Mouse (Mus musculus) WW6 (cell line): ENCODE data around the gene Gprasp1.
"Not testable (repeated sequence)": the region's sequence is repeated elsewhere in the genome, so short reads cannot be mapped to it uniquely, and the experiment has no call there.

Source experiments
- DNase-seq: peaks from one replicate; pipeline ENCODE4 v3.0.0-alpha.2; 2013; ENCODE audit warnings: low read depth, low spot score

The Gprasp1 gene

GRCm38 (mm10) chrX:135742304-135743055 is at the start of gene Gprasp1, which contains the start of gene Armcx5:
Gprasp1 (plus strand) TSS chrX:135742733.
Armcx5 (plus strand) TSS chrX:135742733.
- peak; percentile 55 for DNase-seq

GRCm38 (mm10) chrX:135693633-135694032 is 48.9 kb upstream of the Gprasp1 start, which contains the start of gene Tcp11x2:
Tcp11x2 (minus strand) TSS chrX:135693790.
- no peak for DNase-seq

DNA sequence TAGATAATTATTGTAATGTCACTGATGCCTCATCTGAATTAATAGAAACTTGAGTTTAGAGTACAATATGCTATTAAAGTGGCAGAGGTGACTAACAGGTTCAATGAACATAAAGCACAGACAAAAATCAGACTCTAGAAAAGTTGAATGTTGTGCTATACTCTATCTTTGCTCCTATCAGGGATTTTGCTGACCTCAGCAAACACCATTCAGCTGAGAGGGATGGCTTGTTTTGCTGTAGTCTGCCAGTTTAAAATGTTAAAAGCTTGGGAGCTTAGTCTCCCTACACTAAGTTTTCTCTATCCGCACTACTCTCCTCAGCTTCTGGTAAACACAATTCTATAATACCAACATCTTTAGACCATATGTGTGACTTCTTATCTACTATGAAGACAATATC is 39.4 kb upstream of the Gprasp1 start:
- DNase-seq: no peak

DNA sequence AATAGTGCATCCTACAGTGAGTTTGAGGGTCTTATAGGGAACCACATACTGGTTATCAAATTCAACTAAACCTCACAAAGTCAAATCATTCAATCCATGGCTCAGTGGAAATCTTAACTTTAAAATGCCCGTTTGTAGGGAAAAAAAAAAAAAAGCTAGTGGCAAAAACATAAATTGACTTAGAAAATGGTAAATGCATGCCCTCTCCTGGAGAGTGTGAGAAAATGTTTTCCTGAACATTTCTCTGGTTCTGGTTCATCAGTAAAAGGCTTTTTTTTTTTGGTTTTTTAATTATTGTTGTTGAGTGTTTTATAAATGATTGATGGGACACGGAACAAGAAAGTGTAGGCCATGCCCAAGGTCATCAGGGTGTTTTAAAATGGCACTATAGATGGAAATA is 38.2 kb upstream of the Gprasp1 start:
- no peak for DNase-seq

DNA sequence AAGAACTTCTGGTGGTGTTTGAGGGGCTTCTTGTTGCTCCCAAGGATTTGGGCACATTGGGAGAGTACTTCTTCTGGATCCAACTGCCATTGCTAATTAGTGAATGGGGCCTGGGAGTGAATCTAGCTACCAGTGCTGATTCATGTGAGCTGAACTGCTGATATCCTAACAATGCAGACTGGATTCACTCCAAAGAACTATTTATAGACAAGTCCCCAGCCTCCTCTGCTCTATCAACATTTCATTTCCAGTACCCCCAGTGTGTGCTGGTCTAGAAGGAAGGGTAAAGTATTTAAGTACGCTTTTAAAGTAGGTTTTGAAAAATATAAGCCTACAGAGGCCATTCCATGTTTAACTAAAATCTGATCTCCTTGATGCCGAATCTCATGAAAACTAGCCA is 29.7 kb upstream of the Gprasp1 start:
- no peak for DNase-seq

DNA sequence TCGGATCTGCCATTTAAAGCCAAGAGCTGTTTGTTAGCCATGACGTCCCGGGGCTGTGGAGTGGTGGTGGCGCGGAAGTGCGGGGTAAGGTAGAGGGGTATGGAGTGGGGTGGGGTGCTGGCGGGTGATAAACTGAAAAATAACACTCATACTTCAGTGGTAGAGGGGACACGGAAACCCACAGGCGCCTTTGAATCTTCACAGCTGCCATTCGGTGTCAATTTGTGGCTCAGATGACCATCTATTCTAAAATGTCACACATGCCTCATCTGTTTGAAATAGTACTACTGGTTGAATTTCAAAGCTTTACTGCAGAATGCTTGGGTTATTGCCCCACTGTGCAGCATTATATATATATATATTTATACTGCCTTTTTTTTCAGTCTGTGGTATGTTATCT is 17.4 kb upstream of the Gprasp1 start, which contains the start of gene Tmsb15a:
Gene Tmsb15a (minus strand): TSS at position 101 of the 400 bp plus-strand sequence.
- DNase-seq: no peak

DNA sequence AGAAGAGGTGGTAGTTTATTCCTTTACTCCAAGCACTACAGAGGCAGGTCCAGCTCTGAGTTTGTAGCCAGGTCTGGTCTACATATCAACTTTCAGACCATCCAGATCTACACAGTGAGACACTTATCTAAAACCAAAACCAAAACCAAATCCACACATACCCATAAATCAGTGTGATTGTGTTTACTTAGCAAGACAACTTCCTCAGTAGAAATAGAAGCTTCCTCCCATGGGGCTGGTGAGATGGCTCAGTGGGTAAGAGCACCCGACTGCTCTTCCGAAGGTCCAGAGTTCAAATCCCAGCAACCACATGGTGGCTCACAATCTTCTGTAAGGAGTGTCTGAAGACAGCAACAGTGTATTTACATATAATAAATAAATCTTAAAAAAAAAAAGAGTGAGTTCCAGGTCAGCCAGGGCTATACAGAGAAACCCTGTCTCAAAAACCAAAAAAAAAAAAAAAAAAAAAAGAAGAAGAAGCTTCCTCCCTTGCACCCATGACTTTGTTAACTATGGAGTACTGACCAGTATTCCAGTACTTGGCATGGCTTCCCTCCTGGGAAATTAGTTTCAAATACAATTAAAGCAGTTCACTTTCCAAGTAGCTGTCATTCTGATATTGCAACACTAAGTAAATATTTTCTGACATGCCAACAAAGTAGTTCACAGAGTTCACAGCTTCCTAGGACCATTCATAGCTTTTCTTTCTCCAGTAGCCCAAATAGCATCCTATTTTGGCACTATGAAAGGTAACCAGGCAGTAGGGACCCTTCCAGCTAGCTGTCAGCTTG is 3.6 kb upstream of the Gprasp1 start:
- no peak for DNase-seq

- DNase-seq: no peak
Observed at GRCm38 (mm10) chrX:135743056-135743355, 473 bp downstream of the Gprasp1 start.

DNA sequence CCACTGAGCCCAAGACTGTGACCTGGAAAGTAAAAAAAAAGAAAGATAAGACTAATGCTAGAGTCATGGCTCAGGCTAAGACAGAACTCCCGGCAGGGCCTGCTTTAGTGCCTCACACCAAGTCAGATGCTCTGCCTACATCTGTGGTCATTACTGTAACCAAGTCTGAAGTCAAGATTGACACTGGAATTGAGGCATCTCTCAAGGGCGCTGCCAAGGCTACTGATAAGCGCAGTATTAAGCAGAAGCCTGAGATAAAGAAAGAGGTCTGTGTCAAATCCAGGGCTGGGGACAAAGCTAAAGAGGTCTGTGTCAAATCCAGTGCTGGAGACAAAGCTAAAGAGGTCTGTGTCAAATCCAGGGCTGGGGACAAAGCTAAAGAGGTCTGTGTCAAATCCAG is 2.8 kb downstream of the Gprasp1 start:
- DNase-seq: not testable (repeated sequence)

DNA sequence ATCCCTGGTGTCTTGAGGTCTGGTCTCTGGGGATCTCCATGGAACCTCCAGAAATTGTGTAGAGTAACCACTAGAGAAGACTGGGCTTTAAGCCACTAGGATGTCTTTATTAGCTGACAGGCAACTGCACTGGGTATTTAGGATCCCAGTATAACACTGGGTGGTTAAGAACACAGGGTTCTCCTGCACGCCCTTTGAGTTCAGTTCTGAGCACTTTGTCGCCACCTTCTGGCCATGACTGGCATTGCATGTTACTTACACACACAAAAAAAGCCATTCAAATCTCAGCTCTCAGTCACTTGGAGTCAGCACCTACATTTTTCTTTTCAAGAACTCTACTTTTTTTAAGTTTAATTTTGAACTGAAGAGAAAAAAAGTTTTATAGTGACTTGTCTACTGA is 10.3 kb downstream of the Gprasp1 start:
- no peak for DNase-seq

DNA sequence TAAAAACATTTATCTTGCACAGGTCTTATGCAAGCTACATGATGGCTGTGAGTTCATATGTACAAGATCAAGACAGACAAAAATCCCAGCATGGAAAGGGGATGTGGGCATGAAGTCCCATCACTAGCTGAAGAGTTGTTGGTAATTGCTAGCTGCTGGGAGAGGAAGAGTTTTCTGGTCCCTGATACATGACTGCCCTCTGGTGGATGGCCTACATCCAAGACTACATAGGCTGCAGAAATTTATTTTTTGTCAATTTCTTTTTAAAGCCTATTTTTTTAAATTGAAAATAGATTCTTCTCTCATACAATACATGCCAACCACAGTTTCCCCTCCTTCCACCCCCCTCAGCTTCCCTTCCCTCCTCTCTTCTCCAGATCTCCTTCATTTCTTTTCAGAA is 19.2 kb downstream of the Gprasp1 start:
- no peak for DNase-seq

- no peak for DNase-seq
Observed at GRCm38 (mm10) chrX:135768043-135768548, 25.6 kb downstream of the Gprasp1 start.

DNA sequence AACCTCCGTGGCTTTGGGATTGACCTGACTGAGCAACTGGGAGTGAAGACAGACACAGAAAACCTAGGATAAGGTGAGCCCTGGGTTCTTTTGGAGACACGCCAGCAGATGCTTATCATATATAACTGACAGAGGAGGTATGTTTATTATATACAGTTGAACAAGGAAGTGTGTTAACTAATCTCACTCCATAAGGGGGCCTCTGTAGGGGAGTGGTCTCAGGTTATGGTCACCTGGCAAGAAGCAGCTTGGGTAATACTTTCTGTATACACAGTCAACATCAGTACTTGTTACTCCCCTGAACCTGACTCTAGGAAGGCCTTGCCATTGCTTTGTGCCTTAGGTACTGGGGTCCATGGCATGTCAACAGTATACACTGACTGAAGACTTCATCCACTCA is 26.0 kb downstream of the Gprasp1 start:
- no peak for DNase-seq

DNA sequence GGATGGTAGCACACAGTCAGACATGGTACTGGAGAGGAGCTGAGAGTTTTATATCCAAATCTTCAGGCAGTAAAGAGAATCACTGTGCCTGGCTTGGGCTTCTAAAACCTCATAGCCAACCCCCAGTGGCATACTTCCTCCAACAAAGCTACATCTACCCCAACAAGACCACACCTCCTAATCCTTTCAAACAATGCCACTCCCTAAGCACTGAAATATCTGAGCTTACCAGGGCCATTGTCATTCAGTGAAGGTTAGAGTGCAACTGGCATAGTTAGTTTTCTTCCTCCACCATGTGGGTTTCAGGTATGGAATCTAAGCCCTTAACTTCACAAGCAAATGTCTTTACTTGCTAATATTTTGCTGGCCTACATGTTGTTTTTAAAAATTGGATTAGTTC is 49.0 kb downstream of the Gprasp1 start:
- no peak for DNase-seq

DNA sequence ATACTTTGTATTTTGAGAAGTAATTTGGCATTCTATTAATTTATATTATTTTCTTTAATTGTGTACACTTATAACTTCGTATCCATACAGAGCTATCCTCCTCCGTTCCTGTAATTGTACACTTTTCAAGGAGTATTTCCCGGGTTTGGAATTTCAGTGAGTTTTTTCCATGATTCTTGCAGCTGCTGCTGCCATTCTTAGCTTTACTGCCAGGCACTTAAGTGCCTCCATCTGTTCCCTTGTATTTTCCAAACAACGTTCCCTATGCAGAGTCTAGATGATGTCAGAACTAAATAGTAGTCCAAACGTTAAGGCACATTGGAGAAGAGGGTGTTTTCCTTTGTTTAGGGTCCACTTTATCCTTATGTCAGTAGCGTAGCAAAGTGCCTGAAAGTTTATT is 49.8 kb downstream of the Gprasp1 start:
- no peak for DNase-seq

GRCm38 (mm10) chrX:135795591-135796304 is 53.2 kb downstream of the Gprasp1 start:
- peak; percentile 24 for DNase-seq

- DNase-seq: not testable (repeated sequence)
Observed at GRCm38 (mm10) chrX:135796305-135797211, 54.0 kb downstream of the Gprasp1 start.

DNA sequence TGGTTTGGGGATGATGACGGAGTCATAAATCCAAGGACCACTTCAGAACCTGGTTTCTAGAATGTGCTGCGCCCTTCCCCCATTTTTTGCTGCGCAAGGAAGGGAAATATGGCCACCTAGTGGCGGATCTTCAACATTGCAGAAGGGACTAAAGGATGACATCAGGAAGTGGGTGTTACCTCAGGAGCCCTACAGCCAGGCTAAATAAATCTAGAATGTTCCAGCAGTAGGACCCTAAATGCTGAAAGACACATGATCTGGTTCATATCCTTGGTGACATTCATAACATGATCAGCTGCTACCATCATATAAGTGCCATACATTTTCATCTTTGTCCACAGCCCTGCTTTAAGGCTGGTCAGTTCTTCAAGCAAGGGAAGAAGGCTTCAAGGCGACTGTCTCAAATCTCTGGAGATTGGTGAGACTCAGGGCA is 54.7 kb downstream of the Gprasp1 start, which contains the start of gene Bhlhb9:
Gene Bhlhb9 (plus strand): TSS at position 383 of the 433 bp plus-strand sequence.
- peak; percentile 9 for DNase-seq

DNA sequence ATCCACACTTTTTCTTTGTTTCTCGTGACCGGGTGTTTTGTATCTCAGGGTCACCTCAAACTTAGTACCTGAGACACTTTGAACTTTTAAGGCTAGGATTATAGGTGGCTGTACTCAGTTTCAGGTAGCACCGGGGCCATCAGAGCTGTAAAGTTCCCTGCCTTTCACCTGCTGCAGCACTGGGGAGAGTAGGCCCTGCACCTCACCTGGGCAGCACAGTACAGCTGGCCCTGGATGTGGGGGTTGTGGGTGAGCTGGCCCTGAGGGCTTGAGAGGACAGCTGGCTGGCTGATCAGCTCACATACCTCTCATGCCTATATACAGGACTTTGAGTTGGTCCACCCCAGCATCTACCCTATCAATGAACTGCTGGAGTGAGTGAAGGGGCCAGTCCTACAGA is 61.6 kb downstream of the Gprasp1 start:
- DNase-seq: no peak

DNA sequence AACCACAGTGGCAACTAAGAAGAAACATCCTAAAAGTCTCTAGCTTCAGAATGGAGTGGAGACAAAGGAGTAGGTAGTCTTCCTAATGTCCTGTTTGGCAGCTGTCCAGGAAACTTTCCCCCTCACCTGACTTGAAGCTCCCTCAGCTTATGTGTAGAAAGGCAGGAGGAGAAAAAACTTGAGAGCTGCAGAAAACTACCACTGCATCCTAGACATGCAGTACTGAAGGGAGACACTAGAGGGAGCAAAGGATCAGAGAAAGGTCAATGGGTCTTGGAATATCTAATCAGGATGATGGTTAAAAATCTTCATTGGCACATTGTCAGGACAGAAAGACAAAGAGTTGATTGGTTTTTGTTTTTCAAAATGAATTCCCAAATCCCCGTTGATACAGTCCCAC is 63.2 kb downstream of the Gprasp1 start:
- peak; percentile 13 for DNase-seq

GRCm38 (mm10) chrX:135835896-135836295 is 93.4 kb downstream of the Gprasp1 start:
- not testable (repeated sequence) for DNase-seq
